23 mouse cellular contexts compared by ENCODE assay signal in the genomic region with DNA sequence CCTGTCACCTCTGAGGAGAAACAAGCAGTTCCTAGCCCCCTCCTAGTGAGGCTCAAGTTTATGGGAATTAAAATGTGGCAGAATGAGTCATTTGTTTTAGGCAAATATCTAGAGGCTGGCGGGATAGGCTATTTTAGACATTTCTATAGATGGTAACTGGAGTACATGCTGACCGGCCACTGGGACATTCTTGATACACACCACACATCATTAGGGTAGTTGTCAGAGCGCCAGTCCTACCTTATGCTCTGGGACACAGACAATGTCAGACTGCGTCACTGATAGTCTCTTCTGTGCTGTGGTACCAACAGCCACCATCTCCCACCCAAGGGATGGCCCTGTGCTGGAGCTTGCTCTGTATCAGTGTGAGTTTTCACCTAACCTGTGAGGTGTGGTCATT. TPM values are rescaled to one million over a fixed set of nuclear protein-coding genes. Genes with fewer than 3 reads are reported as not detected.
DNase-seq lines count a peak whose midpoint lies in the region; ATAC-seq lines count a peak whose summit lies in the region.
"Had no signal": no experiment of that assay in that cellular context is flagged by ENCODE, and none has a peak within 500 bp of the region (broad histone marks: within the 10 kb centered on the region; RNA-seq: fewer than 3 reads in every experiment).

No protein-coding gene starts in this region.

- no peak overlapping the region for H3K4me2 ChIP-seq in heart, embryonic 13.5 days
- H3K4me2 ChIP-seq in midbrain, embryonic 13.5 days (replicated peaks) = no peak overlapping the region
- no peak overlapping the region for H3K4me2 ChIP-seq in midbrain, embryonic 16.5 days (ENCODE audit: low read length)
- H3K4me2 ChIP-seq: embryonic facial prominence, embryonic 12.5 days; forebrain, embryonic 12.5 days; hindbrain, embryonic 14.5 days; intestine, embryonic 15.5 days had no signal

- H3K27me3 ChIP-seq in heart, embryonic 13.5 days (replicated peaks) = peaks cover 62% of the 10 kb centered on the region
- H3K27me3 ChIP-seq in midbrain, embryonic 13.5 days = no peaks in the 10 kb centered on the region
- no peaks in the 10 kb centered on the region for H3K27me3 ChIP-seq in midbrain, embryonic 16.5 days (ENCODE audit: control insufficient read depth, insufficient read depth, low read depth, low read length)
- H3K27me3 ChIP-seq: embryonic facial prominence, embryonic 12.5 days; forebrain, embryonic 12.5 days; intestine, embryonic 15.5 days had no signal

- no peak overlapping the region for H3K4me3 ChIP-seq in heart, embryonic 13.5 days
- H3K4me3 ChIP-seq in midbrain, embryonic 13.5 days (replicated peaks) = no peak overlapping the region
- H3K4me3 ChIP-seq in midbrain, embryonic 16.5 days (ENCODE audit: low read depth, low read length) = no peak overlapping the region
- H3K4me3 ChIP-seq: embryonic facial prominence, embryonic 12.5 days; forebrain, embryonic 12.5 days; gastrocnemius, adult 2 months; intestine, embryonic 15.5 days had no signal

- peak; percentile 79 for DNase-seq in heart, adult 11 months
- no peak for DNase-seq in heart, postnatal 14 days
- DNase-seq in heart, postnatal 25 days (ENCODE audit: low spot score) = no peak
- no peak for DNase-seq in yolk sac, embryonic 10.5 days (ENCODE audit: low spot score)
- DNase-seq: adrenal gland, postnatal 10 days; cerebellum, adult 11-12 months; cerebellum, adult 9-10 months; cerebellum, postnatal 25 days; gastrocnemius, adult 2 months; gastrocnemius, postnatal 25 days; kidney, adult 2 months had no signal

- 50% methylated on average over 4 of the region's 4 CpGs for WGBS in heart, embryonic 13.5 days
- 92% methylated on average over 4 of the region's 4 CpGs for WGBS in midbrain, embryonic 13.5 days
- 97% methylated on average over 4 of the region's 4 CpGs for WGBS in midbrain, embryonic 16.5 days

- H3K27ac ChIP-seq in heart, embryonic 13.5 days (replicated peaks) = peak overlapping the region; percentile 60
- no peak overlapping the region for H3K27ac ChIP-seq in midbrain, embryonic 13.5 days
- no peak overlapping the region for H3K27ac ChIP-seq in midbrain, embryonic 16.5 days (ENCODE audit: low read length)
- H3K27ac ChIP-seq: embryonic facial prominence, embryonic 12.5 days; forebrain, embryonic 12.5 days; gastrocnemius, adult 2 months; hindbrain, embryonic 14.5 days; intestine, embryonic 15.5 days had no signal

- no peak overlapping the region for H3K9ac ChIP-seq in heart, embryonic 13.5 days
- no peak overlapping the region for H3K9ac ChIP-seq in midbrain, embryonic 13.5 days (replicated peaks)
- H3K9ac ChIP-seq in midbrain, embryonic 16.5 days (ENCODE audit: low read depth, low read length) = no peak overlapping the region
- H3K9ac ChIP-seq: embryonic facial prominence, embryonic 12.5 days; forebrain, embryonic 12.5 days; hindbrain, embryonic 14.5 days; intestine, embryonic 15.5 days had no signal

- H3K4me1 ChIP-seq in heart, embryonic 13.5 days = peaks cover 35% of the 10 kb centered on the region
- H3K4me1 ChIP-seq in midbrain, embryonic 13.5 days (replicated peaks) = no peaks in the 10 kb centered on the region
- H3K4me1 ChIP-seq in midbrain, embryonic 16.5 days (ENCODE audit: control insufficient read depth, insufficient read depth, low read length) = no peaks in the 10 kb centered on the region
- H3K4me1 ChIP-seq: embryonic facial prominence, embryonic 12.5 days; forebrain, embryonic 12.5 days; intestine, embryonic 15.5 days had no signal

- H3K9me3 ChIP-seq in heart, embryonic 13.5 days = no peaks in the 10 kb centered on the region
- H3K9me3 ChIP-seq in midbrain, embryonic 13.5 days = no peaks in the 10 kb centered on the region
- no peaks in the 10 kb centered on the region for H3K9me3 ChIP-seq in midbrain, embryonic 16.5 days (replicated peaks; ENCODE audit: control insufficient read depth, low read length, poor library complexity, severe bottlenecking)
- H3K9me3 ChIP-seq: embryonic facial prominence, embryonic 12.5 days; forebrain, embryonic 12.5 days; intestine, embryonic 15.5 days had no signal

- intact Hi-C loops in heart, postnatal 14 days (cut with DNase I) = no loop called here
- intact Hi-C loops in heart, postnatal 25 days (cut with DNase I) = loop anchor here (5.0 to 10.0 kb wide), 4 partner anchors 106 to 856 kb away; a partner anchor contains a TSS

- no peak for ATAC-seq in heart, embryonic 13.5 days (ENCODE audit: extremely low read depth, insufficient number of reproducible peaks, low FRiP score, low TSS enrichment)
- 0 out of 2 replicates have a peak, but pooled peaks have one; percentile 22 for ATAC-seq in midbrain, embryonic 13.5 days
- ATAC-seq in midbrain, embryonic 16.5 days = no peak
- ATAC-seq: forebrain, embryonic 16.5 days; intestine, embryonic 15.5 days had no signal

- peaks cover 7% of the 10 kb centered on the region; the same call in 1 of the 2 replicates for H3K36me3 ChIP-seq in heart, embryonic 13.5 days
- H3K36me3 ChIP-seq in midbrain, embryonic 13.5 days = no peaks in the 10 kb centered on the region
- no peaks in the 10 kb centered on the region for H3K36me3 ChIP-seq in midbrain, embryonic 16.5 days (ENCODE audit: control insufficient read depth, insufficient read depth, low read length)
- H3K36me3 ChIP-seq: embryonic facial prominence, embryonic 12.5 days; forebrain, embryonic 12.5 days; intestine, embryonic 15.5 days had no signal

RNA-seq across cellular contexts. Expression of a gene that starts 35.5 kb away (rescaled TPM):
- total RNA-seq in heart, postnatal 14 days (2021) = 1 to 10 TPM; 4.8 to 5.5 TPM
- polyA plus RNA-seq in heart, embryonic 13.5 days (2015; fragmentation: Nextera tagmentation; extraction: Ambion mirVana) = 31.0 and 36.8 TPM in 2 replicates
- 1 to 10 TPM; 3.9 to 6.0 TPM for total RNA-seq in heart, postnatal 25 days (2021)
- 2.8 TPM in 2 replicates for polyA plus RNA-seq in midbrain, embryonic 13.5 days (2015; fragmentation: Nextera tagmentation; extraction: Ambion mirVana)
- polyA plus RNA-seq in midbrain, embryonic 16.5 days (2015; fragmentation: Nextera tagmentation; extraction: Ambion mirVana) = 1.6 and 1.7 TPM in 2 replicates
- total RNA-seq: granulocyte monocyte progenitor cell, adult 5-6 weeks; hematopoietic stem cell, adult 5-6 weeks; MEL had no signal
- polyA plus RNA-seq: C2C12 had no signal
